Mouse (Mus musculus): ENCODE measurements around the gene Frmd4a. TPM values are rescaled to one million over a fixed set of nuclear protein-coding genes. Genes with fewer than 3 reads are reported as not detected.

The Frmd4a gene
- polyA plus RNA-seq, 1 experiment from 2014 or later: 44.5 TPM

- H3K4me2 ChIP-seq (ENCODE audit: low read depth): no peak overlapping the region
- DNase-seq (ENCODE audit: low spot score): no peak
- no peak for ATAC-seq (ENCODE audit: insufficient read depth, low FRiP score, low TSS enrichment)
- no peak overlapping the region for H3K27ac ChIP-seq (ENCODE audit: low read depth, low read length)
- no peaks in the 10 kb centered on the region for H3K27me3 ChIP-seq (ENCODE audit: control insufficient read depth, insufficient read depth, low read length)
- WGBS: 80% methylated on average over 8 of the region's 8 CpGs
- H3K4me1 ChIP-seq (ENCODE audit: control insufficient read depth, insufficient read depth, low read length): no peaks in the 10 kb centered on the region
- no peak overlapping the region for H3K4me3 ChIP-seq (ENCODE audit: low read depth, low read length)
- no peak overlapping the region for H3K9ac ChIP-seq (ENCODE audit: low read length)
- H3K36me3 ChIP-seq (ENCODE audit: control insufficient read depth, insufficient read depth, low read length): peaks cover 11% of the 10 kb centered on the region
- H3K9me3 ChIP-seq (ENCODE audit: control insufficient read depth, low read length): no peaks in the 10 kb centered on the region
Measured at GRCm38 (mm10) chr2:4579357-4580068, 562.0 kb downstream of the Frmd4a start.

- no peaks in the 10 kb centered on the region for H3K4me1 ChIP-seq (ENCODE audit: control insufficient read depth, insufficient read depth, low read length)
- no peak overlapping the region for H3K27ac ChIP-seq (ENCODE audit: low read depth, low read length)
- no peak overlapping the region for H3K4me2 ChIP-seq (ENCODE audit: low read depth)
- 86% methylated on average over 6 of the region's 6 CpGs for WGBS
- H3K27me3 ChIP-seq (ENCODE audit: control insufficient read depth, insufficient read depth, low read length): no peaks in the 10 kb centered on the region
- no peak overlapping the region for H3K4me3 ChIP-seq (ENCODE audit: low read depth, low read length)
- ATAC-seq (ENCODE audit: insufficient read depth, low FRiP score, low TSS enrichment) (no peak), DNase-seq (ENCODE audit: low spot score) (no peak)
- peaks cover 2% of the 10 kb centered on the region for H3K36me3 ChIP-seq (ENCODE audit: control insufficient read depth, insufficient read depth, low read length)
- no peaks in the 10 kb centered on the region for H3K9me3 ChIP-seq (ENCODE audit: control insufficient read depth, low read length)
- H3K9ac ChIP-seq (ENCODE audit: low read length): no peak overlapping the region
Measured at GRCm38 (mm10) chr2:4580666-4581065, 563.1 kb downstream of the Frmd4a start.

- Histone ChIP-seq H3K4me1 (ENCODE audit: control insufficient read depth, insufficient read depth, low read length) (no peaks in the 10 kb centered on the region), H3K27me3 (ENCODE audit: control insufficient read depth, insufficient read depth, low read length) (no peaks in the 10 kb centered on the region), H3K4me3 (ENCODE audit: low read depth, low read length) (no peak overlapping the region), H3K9me3 (ENCODE audit: control insufficient read depth, low read length) (no peaks in the 10 kb centered on the region), H3K36me3 (ENCODE audit: control insufficient read depth, insufficient read depth, low read length) (peaks cover 3% of the 10 kb centered on the region), H3K4me2 (ENCODE audit: low read depth) (no peak overlapping the region), H3K9ac (ENCODE audit: low read length) (no peak overlapping the region), H3K27ac (ENCODE audit: low read depth, low read length) (no peak overlapping the region)
- DNase-seq (ENCODE audit: low spot score) (no peak), ATAC-seq (ENCODE audit: insufficient read depth, low FRiP score, low TSS enrichment) (no peak)
- WGBS: 82% methylated on average over 2 of the region's 2 CpGs
Measured at GRCm38 (mm10) chr2:4582930-4583329, 565.4 kb downstream of the Frmd4a start.

DNA sequence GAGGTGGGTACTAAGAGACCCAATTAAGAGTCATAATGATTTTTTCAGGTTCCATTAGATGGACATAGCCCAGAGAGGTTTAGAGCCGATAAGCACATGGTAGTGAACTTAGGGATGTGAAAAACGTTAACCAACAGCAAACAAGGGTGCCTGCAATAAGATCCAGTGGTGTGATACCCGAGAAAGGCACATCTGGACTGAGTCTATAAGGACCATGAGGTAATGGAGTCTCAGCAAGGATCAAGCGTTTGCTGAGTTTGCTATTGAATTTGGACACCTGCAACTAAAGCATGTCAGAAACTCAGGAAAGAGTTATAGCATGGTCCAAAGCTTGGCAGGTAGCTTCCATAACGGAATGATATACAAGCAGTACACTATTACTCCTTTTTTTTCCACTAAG lies 566.7 kb downstream of the Frmd4a start:
- peaks cover 3% of the 10 kb centered on the region; the same call in 1 of the 2 replicates for H3K36me3 ChIP-seq (ENCODE audit: control insufficient read depth, insufficient read depth, low read length)

DNA sequence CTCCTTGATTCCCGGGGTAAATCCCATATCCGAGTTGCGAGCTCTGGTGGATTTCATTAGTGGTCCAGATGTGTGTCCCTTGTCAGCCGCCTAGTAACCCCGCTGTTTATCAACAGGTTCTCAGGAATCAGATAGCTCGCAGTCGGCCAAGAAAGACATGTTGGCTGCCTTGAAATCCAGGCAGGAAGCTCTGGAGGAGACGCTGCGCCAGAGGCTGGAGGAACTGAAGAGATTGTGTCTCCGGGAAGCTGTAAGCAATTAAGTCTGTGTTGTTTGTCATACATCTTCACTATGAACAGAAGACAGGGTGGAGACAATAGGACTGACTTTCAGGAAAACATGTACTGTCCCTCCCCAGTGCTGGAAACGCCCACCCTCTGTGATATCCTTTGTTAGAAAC lies 568.7 kb downstream of the Frmd4a start:
- H3K4me2 ChIP-seq (ENCODE audit: low read depth): no peak overlapping the region
- H3K9me3 ChIP-seq (ENCODE audit: control insufficient read depth, low read length): no peaks in the 10 kb centered on the region
- H3K27ac ChIP-seq (ENCODE audit: low read depth, low read length): no peak overlapping the region
- H3K4me3 ChIP-seq (ENCODE audit: low read depth, low read length): no peak overlapping the region
- 73% methylated on average over 11 of the region's 11 CpGs for WGBS
- H3K27me3 ChIP-seq (ENCODE audit: control insufficient read depth, insufficient read depth, low read length): no peaks in the 10 kb centered on the region
- DNase-seq (ENCODE audit: low spot score) (no peak), ATAC-seq (ENCODE audit: insufficient read depth, low FRiP score, low TSS enrichment) (no peak)
- no peak overlapping the region for H3K9ac ChIP-seq (ENCODE audit: low read length)
- no peaks in the 10 kb centered on the region for H3K4me1 ChIP-seq (ENCODE audit: control insufficient read depth, insufficient read depth, low read length)
- H3K36me3 ChIP-seq (ENCODE audit: control insufficient read depth, insufficient read depth, low read length): peaks cover 9% of the 10 kb centered on the region

More for the DNA sequence above, 566.7 kb downstream of the Frmd4a start:
- 68% methylated on average over 5 of the region's 5 CpGs for WGBS
- Histone ChIP-seq H3K27ac (ENCODE audit: low read depth, low read length) (no peak overlapping the region), H3K27me3 (ENCODE audit: control insufficient read depth, insufficient read depth, low read length) (no peaks in the 10 kb centered on the region), H3K4me2 (ENCODE audit: low read depth) (no peak overlapping the region), H3K4me3 (ENCODE audit: low read depth, low read length) (no peak overlapping the region), H3K9me3 (ENCODE audit: control insufficient read depth, low read length) (no peaks in the 10 kb centered on the region), H3K9ac (ENCODE audit: low read length) (no peak overlapping the region), H3K4me1 (ENCODE audit: control insufficient read depth, insufficient read depth, low read length) (no peaks in the 10 kb centered on the region)
- ATAC-seq (ENCODE audit: insufficient read depth, low FRiP score, low TSS enrichment): no peak
- no peak for DNase-seq (ENCODE audit: low spot score)

- DNase-seq (ENCODE audit: low spot score) (peak; percentile 43), ATAC-seq (ENCODE audit: insufficient read depth, low FRiP score, low TSS enrichment) (no peak)
- Histone ChIP-seq H3K27ac (ENCODE audit: low read depth, low read length) (peak overlapping the region; percentile 30; the same call in 1 of the 2 replicates), H3K27me3 (ENCODE audit: control insufficient read depth, insufficient read depth, low read length) (no peaks in the 10 kb centered on the region), H3K4me1 (ENCODE audit: control insufficient read depth, insufficient read depth, low read length) (no peaks in the 10 kb centered on the region), H3K4me3 (ENCODE audit: low read depth, low read length) (no peak overlapping the region), H3K4me2 (ENCODE audit: low read depth) (no peak overlapping the region), H3K36me3 (ENCODE audit: control insufficient read depth, insufficient read depth, low read length) (peaks cover 18% of the 10 kb centered on the region), H3K9me3 (ENCODE audit: control insufficient read depth, low read length) (no peaks in the 10 kb centered on the region), H3K9ac (ENCODE audit: low read length) (no peak overlapping the region)
- 61% methylated on average over 13 of the region's 13 CpGs for WGBS
Measured at GRCm38 (mm10) chr2:4587685-4588409, 570.3 kb downstream of the Frmd4a start.

DNA sequence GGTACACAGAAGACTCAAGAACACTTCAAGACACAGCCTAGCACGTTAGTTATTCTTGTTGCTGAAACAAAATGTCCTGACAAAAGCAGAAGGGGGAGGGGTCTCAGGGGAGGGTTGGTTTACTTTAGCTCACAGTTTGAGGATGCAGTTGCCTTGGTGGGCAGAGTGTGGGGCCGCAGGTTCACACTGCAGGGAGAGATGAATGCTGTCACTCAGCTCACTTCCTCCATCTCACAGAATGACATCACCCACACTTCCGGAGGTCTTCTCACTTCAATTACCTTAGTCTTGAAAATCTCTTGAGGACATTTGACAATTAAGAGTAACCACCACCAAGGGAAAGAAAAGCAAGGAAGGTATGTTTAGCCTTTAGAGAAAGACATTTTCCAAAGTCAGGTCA lies 574.1 kb downstream of the Frmd4a start:
- H3K27ac ChIP-seq (ENCODE audit: low read depth, low read length): no peak overlapping the region

DNA sequence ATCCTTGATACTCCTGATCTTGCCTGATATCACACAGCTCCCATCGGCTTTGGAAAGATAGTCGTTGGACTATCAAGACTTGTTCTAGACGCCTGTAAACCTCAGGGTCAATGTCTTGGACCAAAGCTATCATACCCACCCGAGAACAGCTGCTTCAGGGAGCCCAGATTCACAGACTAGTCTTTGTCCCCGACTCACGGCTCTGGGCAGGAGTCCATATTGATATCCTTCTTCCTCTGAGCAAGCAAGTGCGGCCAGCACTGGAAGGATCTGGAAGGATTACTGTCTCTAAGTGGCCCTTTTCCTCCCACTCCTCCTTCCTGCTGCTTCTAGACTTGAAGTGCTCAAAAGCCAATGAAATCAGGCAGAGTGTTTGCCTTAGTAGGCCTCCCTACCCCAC lies 575.1 kb downstream of the Frmd4a start:
- Histone ChIP-seq H3K4me1 (ENCODE audit: control insufficient read depth, insufficient read depth, low read length) (no peaks in the 10 kb centered on the region), H3K4me3 (ENCODE audit: low read depth, low read length) (no peak overlapping the region), H3K4me2 (ENCODE audit: low read depth) (no peak overlapping the region), H3K27ac (ENCODE audit: low read depth, low read length) (no peak overlapping the region), H3K27me3 (ENCODE audit: control insufficient read depth, insufficient read depth, low read length) (no peaks in the 10 kb centered on the region), H3K9ac (ENCODE audit: low read length) (no peak overlapping the region), H3K36me3 (ENCODE audit: control insufficient read depth, insufficient read depth, low read length) (peaks cover 24% of the 10 kb centered on the region), H3K9me3 (ENCODE audit: control insufficient read depth, low read length) (no peaks in the 10 kb centered on the region)
- WGBS: 91% methylated on average over 7 of the region's 7 CpGs
- ATAC-seq (ENCODE audit: insufficient read depth, low FRiP score, low TSS enrichment) (no peak), DNase-seq (ENCODE audit: low spot score) (no peak)

More for the DNA sequence above, 574.1 kb downstream of the Frmd4a start:
- no peak overlapping the region for H3K9ac ChIP-seq (ENCODE audit: low read length)
- DNase-seq (ENCODE audit: low spot score) (no peak), ATAC-seq (ENCODE audit: insufficient read depth, low FRiP score, low TSS enrichment) (no peak)
- 84% methylated on average over 3 of the region's 3 CpGs for WGBS
- H3K27me3 ChIP-seq (ENCODE audit: control insufficient read depth, insufficient read depth, low read length): no peaks in the 10 kb centered on the region
- no peak overlapping the region for H3K4me3 ChIP-seq (ENCODE audit: low read depth, low read length)
- peaks cover 22% of the 10 kb centered on the region for H3K36me3 ChIP-seq (ENCODE audit: control insufficient read depth, insufficient read depth, low read length)
- no peak overlapping the region for H3K4me2 ChIP-seq (ENCODE audit: low read depth)
- no peaks in the 10 kb centered on the region for H3K9me3 ChIP-seq (ENCODE audit: control insufficient read depth, low read length)
- H3K4me1 ChIP-seq (ENCODE audit: control insufficient read depth, insufficient read depth, low read length): no peaks in the 10 kb centered on the region

- Histone ChIP-seq H3K9me3 (ENCODE audit: control insufficient read depth, low read length) (no peaks in the 10 kb centered on the region), H3K27ac (ENCODE audit: low read depth, low read length) (no peak overlapping the region), H3K9ac (ENCODE audit: low read length) (no peak overlapping the region), H3K4me2 (ENCODE audit: low read depth) (no peak overlapping the region), H3K4me1 (ENCODE audit: control insufficient read depth, insufficient read depth, low read length) (no peaks in the 10 kb centered on the region), H3K4me3 (ENCODE audit: low read depth, low read length) (no peak overlapping the region), H3K36me3 (ENCODE audit: control insufficient read depth, insufficient read depth, low read length) (peaks cover 24% of the 10 kb centered on the region), H3K27me3 (ENCODE audit: control insufficient read depth, insufficient read depth, low read length) (no peaks in the 10 kb centered on the region)
- ATAC-seq (ENCODE audit: insufficient read depth, low FRiP score, low TSS enrichment) (no peak), DNase-seq (ENCODE audit: low spot score) (peak; percentile 60)
- WGBS: 36% methylated on average over 9 of the region's 9 CpGs
Measured at GRCm38 (mm10) chr2:4593433-4593832, 575.9 kb downstream of the Frmd4a start.

Measured in neural tube, embryonic 11.5 days (tissue).